Mouse (Mus musculus) stomach, postnatal 0 days (tissue): Measurements from ENCODE around the gene Rab14. TPM values are rescaled to one million over a fixed set of nuclear protein-coding genes. Genes with fewer than 3 reads are reported as not detected.

Experiments
- ATAC-seq: fragments of 200-750 bp; cut with Nextera tagmentation; 2 replicates; pipeline ENCODE4 v1.8.0; 2017; ENCODE audit not compliant: low FRiP score, low TSS enrichment
- DNase-seq: peaks from one replicate; pipeline ENCODE4 v3.0.0-alpha.2; 2016; ENCODE audit warnings: low spot score
- H3K27ac ChIP-seq: fragments of 300-500 bp; sonication (generic); replicated peaks from 2 replicates; pipeline ENCODE4 v1.5.1; 2014; ENCODE audit warnings: mild to moderate bottlenecking, control low read depth
- H3K27me3 ChIP-seq: fragments of 300-500 bp; sonication (generic); 2 replicates; pipeline ENCODE4 v1.6.1; 2014; ENCODE audit warnings: low read length; ENCODE audit not compliant: control insufficient read depth, insufficient read depth
- H3K36me3 ChIP-seq: fragments of 300-500 bp; sonication (generic); 2 replicates; pipeline ENCODE4 v1.6.1; 2014; ENCODE audit warnings: low read length, mixed read lengths; ENCODE audit not compliant: control insufficient read depth, insufficient read depth
- H3K4me1 ChIP-seq: fragments of 300-500 bp; sonication (generic); replicated peaks from 2 replicates; pipeline ENCODE4 v1.6.1; 2014; ENCODE audit warnings: antibody characterized with exemption; ENCODE audit not compliant: control insufficient read depth, insufficient read depth
- H3K4me2 ChIP-seq: fragments of 300-500 bp; sonication (generic); replicated peaks from 2 replicates; pipeline ENCODE4 v1.6.1; 2014; ENCODE audit warnings: low read depth, mild to moderate bottlenecking, control low read depth, moderate library complexity
- H3K4me3 ChIP-seq: fragments of 300-500 bp; sonication (generic); 2 replicates; pipeline ENCODE4 v1.5.1; 2014; ENCODE audit warnings: low read depth, low read length, control low read depth
- H3K9ac ChIP-seq: fragments of 300-500 bp; sonication (generic); 2 replicates; pipeline ENCODE4 v1.6.1; 2014; ENCODE audit warnings: mild to moderate bottlenecking, low read length, control low read depth, mixed read lengths
- H3K9me3 ChIP-seq: fragments of 300-500 bp; sonication (generic); 2 replicates; pipeline ENCODE4 v1.6.1; 2016; ENCODE audit warnings: low read length; ENCODE audit not compliant: control insufficient read depth
- CTCF ChIP-seq: IDR thresholded peaks from 2 replicates; pipeline ENCODE4 v1.5.1; 2016; ENCODE audit warnings: antibody characterized with exemption, low read depth, mild to moderate bottlenecking, moderate library complexity
- EP300 ChIP-seq: optimal IDR thresholded peaks from 2 replicates; pipeline ENCODE3; 2016; ENCODE audit warnings: antibody characterized with exemption
- WGBS: fragments of 180-500 bp; shearing (Covaris S2); extraction: QIAGEN DNeasy Blood & Tissue Kit; methylation state at CpG from one replicate; pipeline ENCODE4 v1.1.7; 2014; 5-methylcytosine and 5-hydroxymethylcytosine counted together
- polyA plus RNA-seq: library from polyadenylated mRNA; unstranded; fragments of >200 nt; fragmentation: Nextera tagmentation; extraction: Ambion mirVana; gene quantifications from 2 replicates; pipeline ENCODE4 v1.2.1, GENCODE M21; 2015

The Rab14 gene
- polyA plus RNA-seq, 1 experiment from 2014 or later, result 350 TPM

GRCm38 (mm10) chr2:35218736-35219135, 17.8 kb upstream of the Rab14 start:
- H3K4me3 ChIP-seq, result no peak overlapping the region
- no peaks in the 10 kb centered on the region for H3K9me3 ChIP-seq
- H3K4me1 ChIP-seq, result no peaks in the 10 kb centered on the region
- H3K4me2 ChIP-seq, result no peak overlapping the region
- WGBS, result 86% methylated on average over 3 of the region's 3 CpGs
- H3K36me3 ChIP-seq, result no peaks in the 10 kb centered on the region
- TF ChIP-seq EP300 (no peak), CTCF (no peak)
- no peak overlapping the region for H3K9ac ChIP-seq
- ATAC-seq (no peak), DNase-seq (no peak)
- H3K27me3 ChIP-seq, result no peaks in the 10 kb centered on the region
- H3K27ac ChIP-seq, result no peak overlapping the region

GRCm38 (mm10) chr2:35216701-35217100, 15.8 kb upstream of the Rab14 start:
- no peaks in the 10 kb centered on the region for H3K36me3 ChIP-seq
- H3K9me3 ChIP-seq, result no peaks in the 10 kb centered on the region
- TF ChIP-seq EP300 (no peak), CTCF (no peak)
- no peak overlapping the region for H3K4me3 ChIP-seq
- H3K27me3 ChIP-seq, result no peaks in the 10 kb centered on the region
- ATAC-seq (no peak), DNase-seq (no peak)
- no peak overlapping the region for H3K4me2 ChIP-seq
- WGBS, result 78% methylated on average over 2 of the region's 2 CpGs
- H3K9ac ChIP-seq, result no peak overlapping the region
- H3K4me1 ChIP-seq, result no peaks in the 10 kb centered on the region
- H3K27ac ChIP-seq, result no peak overlapping the region

- Histone ChIP-seq H3K9ac (no peak overlapping the region), H3K4me3 (no peak overlapping the region), H3K27me3 (no peaks in the 10 kb centered on the region), H3K9me3 (no peaks in the 10 kb centered on the region), H3K36me3 (no peaks in the 10 kb centered on the region), H3K27ac (no peak overlapping the region), H3K4me1 (no peaks in the 10 kb centered on the region), H3K4me2 (no peak overlapping the region)
- TF ChIP-seq EP300, result no peak
- TF ChIP-seq CTCF, result no peak
- DNase-seq (peak; percentile 14), ATAC-seq (no peak)
- WGBS, result 74% methylated on average over 14 of the region's 14 CpGs
Observed at GRCm38 (mm10) chr2:35215363-35215762, 14.4 kb upstream of the Rab14 start.

- H3K4me1 ChIP-seq, result no peaks in the 10 kb centered on the region
- peak overlapping the region; percentile 47 for H3K4me2 ChIP-seq
- 6% methylated on average over 12 of the region's 12 CpGs for WGBS
- peak overlapping the region; percentile 31; the same call in 1 of the 2 replicates for H3K9ac ChIP-seq
- H3K36me3 ChIP-seq, result no peaks in the 10 kb centered on the region
- no peaks in the 10 kb centered on the region for H3K27me3 ChIP-seq
- ATAC-seq (peak; percentile 56), DNase-seq (peak; percentile 91)
- H3K27ac ChIP-seq, result no peak overlapping the region; the same call in 1 of the 2 replicates
- H3K4me3 ChIP-seq, result no peak overlapping the region
- H3K9me3 ChIP-seq, result no peaks in the 10 kb centered on the region
- TF ChIP-seq EP300 (no peak), CTCF (peak; percentile 98)
Observed at GRCm38 (mm10) chr2:35214881-35215358, 14.0 kb upstream of the Rab14 start.

GRCm38 (mm10) chr2:35213345-35213910, 12.5 kb upstream of the Rab14 start:
- Histone ChIP-seq H3K4me1 (no peaks in the 10 kb centered on the region), H3K4me3 (no peak overlapping the region), H3K36me3 (no peaks in the 10 kb centered on the region), H3K27me3 (no peaks in the 10 kb centered on the region), H3K9me3 (no peaks in the 10 kb centered on the region), H3K27ac (no peak overlapping the region), H3K4me2 (no peak overlapping the region), H3K9ac (no peak overlapping the region)
- WGBS, result 68% methylated on average over 12 of the region's 12 CpGs
- DNase-seq (no peak), ATAC-seq (no peak)
- no peak for TF ChIP-seq CTCF
- no peak for TF ChIP-seq EP300

GRCm38 (mm10) chr2:35211681-35212080, 10.8 kb upstream of the Rab14 start:
- Histone ChIP-seq H3K4me2 (no peak overlapping the region), H3K9me3 (no peaks in the 10 kb centered on the region), H3K4me1 (no peaks in the 10 kb centered on the region), H3K27ac (peak overlapping the region; percentile 58; the same call in 1 of the 2 replicates), H3K9ac (no peak overlapping the region), H3K4me3 (no peak overlapping the region), H3K27me3 (no peaks in the 10 kb centered on the region), H3K36me3 (no peaks in the 10 kb centered on the region)
- ATAC-seq, result peak; percentile 84
- no peak for TF ChIP-seq EP300
- TF ChIP-seq CTCF, result no peak
- peak; percentile 58 for DNase-seq
- 66% methylated on average over 3 of the region's 3 CpGs for WGBS
